Mouse (Mus musculus) forebrain, embryonic 15.5 days (tissue): ENCODE results near the gene Bcl6. TPM values are rescaled to one million over a fixed set of nuclear protein-coding genes. Genes with fewer than 3 reads are reported as not detected.

Source experiments
- ATAC-seq: fragments of 200-750 bp; cut with Nextera tagmentation; replicated peaks from 2 replicates; pipeline ENCODE4 v1.8.0; 2017; ENCODE audit warnings: mild to moderate bottlenecking, moderate TSS enrichment, moderate library complexity
- H3K27ac ChIP-seq: fragments of 300-500 bp; sonication (generic); replicated peaks from 2 replicates; pipeline ENCODE4 v1.5.1; 2015; ENCODE audit warnings: mild to moderate bottlenecking, inconsistent platforms
- H3K27me3 ChIP-seq: fragments of 300-500 bp; sonication (generic); 2 replicates; pipeline ENCODE4 v1.6.1; 2015; ENCODE audit warnings: inconsistent platforms
- H3K36me3 ChIP-seq: fragments of 300-500 bp; sonication (generic); 2 replicates; pipeline ENCODE4 v1.6.1; 2015; ENCODE audit warnings: mild to moderate bottlenecking, inconsistent platforms
- H3K4me1 ChIP-seq: fragments of 300-500 bp; sonication (generic); 2 replicates; pipeline ENCODE4 v1.6.1; 2015; ENCODE audit warnings: inconsistent platforms
- H3K4me2 ChIP-seq: fragments of 300-500 bp; sonication (generic); replicated peaks from 2 replicates; pipeline ENCODE4 v1.6.1; 2015; ENCODE audit warnings: mild to moderate bottlenecking, inconsistent platforms
- H3K4me3 ChIP-seq: fragments of 300-500 bp; sonication (generic); 2 replicates; pipeline ENCODE4 v1.5.1; 2015; ENCODE audit warnings: mild to moderate bottlenecking, inconsistent platforms
- H3K9ac ChIP-seq: fragments of 300-500 bp; sonication (generic); replicated peaks from 2 replicates; pipeline ENCODE4 v1.6.1; 2015; ENCODE audit warnings: mild to moderate bottlenecking, inconsistent platforms
- H3K9me3 ChIP-seq: fragments of 300-500 bp; sonication (generic); 2 replicates; pipeline ENCODE4 v1.6.1; 2016; ENCODE audit warnings: inconsistent platforms
- WGBS: fragments of 180-500 bp; shearing (Covaris S2); methylation state at CpG from one replicate; pipeline ENCODE4 v1.1.7; 2015; ENCODE audit warnings: mixed read lengths; 5-methylcytosine and 5-hydroxymethylcytosine counted together
- polyA plus RNA-seq: library from polyadenylated mRNA; unstranded; fragments of >200 nt; fragmentation: Nextera tagmentation; extraction: Ambion mirVana; gene quantifications from 2 replicates; pipeline ENCODE4 v1.2.1, GENCODE M21; 2015

The Bcl6 gene
- polyA plus RNA-seq, 1 experiment from 2014 or later = 2.6 TPM

DNA sequence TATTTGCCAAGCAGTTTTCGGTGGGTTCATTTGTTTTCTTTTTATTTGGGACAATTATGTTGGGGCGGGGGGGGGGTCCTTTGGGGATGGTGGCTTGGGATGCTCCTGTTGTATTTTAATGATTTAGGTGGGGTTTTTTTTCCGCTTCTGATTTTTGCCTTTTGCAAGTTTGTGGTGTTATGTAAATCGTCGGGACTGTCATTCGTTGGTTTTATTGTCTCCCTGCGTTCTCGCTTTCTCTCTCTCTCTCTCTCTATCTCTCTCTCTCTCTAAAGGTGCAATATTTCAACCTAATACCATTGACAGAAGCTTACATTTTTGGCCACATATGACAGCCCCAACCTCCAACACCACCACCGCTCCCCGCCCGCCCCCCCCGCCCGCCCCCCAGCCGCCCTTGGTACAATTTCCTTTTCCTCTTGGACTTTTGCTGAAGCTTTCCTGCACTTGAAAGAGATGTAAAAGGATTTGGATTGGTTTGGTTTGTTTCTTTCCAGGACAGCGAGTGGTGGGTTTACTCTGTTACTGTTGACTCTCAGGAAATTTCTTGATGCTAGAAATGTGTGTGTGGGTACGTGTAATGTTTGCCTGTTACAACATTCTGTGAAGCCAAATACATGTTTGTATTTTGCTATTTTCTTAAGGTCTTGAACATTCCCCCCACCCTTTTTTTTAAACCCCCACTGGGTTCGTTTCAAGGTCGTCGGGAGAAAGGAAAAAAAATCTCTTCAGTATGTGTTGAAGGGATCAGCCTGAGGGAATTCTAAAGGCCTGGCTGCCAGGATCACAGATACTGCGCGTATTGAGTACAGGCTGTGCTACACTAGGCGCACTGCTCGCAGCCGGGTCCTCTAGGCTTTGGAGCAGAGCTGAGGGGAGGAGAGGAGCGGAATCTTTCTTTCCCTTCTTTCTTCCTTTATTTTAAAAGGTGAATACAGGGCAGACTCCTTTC is 833 bp upstream of the Bcl6 start:
- Histone ChIP-seq H3K4me2 (peak overlapping the region; percentile 76), H3K4me3 (peak overlapping the region; percentile 75), H3K36me3 (no peaks in the 10 kb centered on the region), H3K27ac (peak overlapping the region; percentile 99), H3K9ac (peak overlapping the region; percentile 84), H3K4me1 (peaks cover 46% of the 10 kb centered on the region), H3K27me3 (0 out of 2 replicates have a peak, but pooled peaks cover 6% of the 10 kb centered on the region), H3K9me3 (no peaks in the 10 kb centered on the region)
- under 1% methylated on average over 25 of the region's 25 CpGs for WGBS
- ATAC-seq = peak; percentile 55

- Histone ChIP-seq H3K27me3 (0 out of 2 replicates have a peak, but pooled peaks cover 6% of the 10 kb centered on the region), H3K9ac (peak overlapping the region; percentile 84), H3K9me3 (no peaks in the 10 kb centered on the region), H3K36me3 (no peaks in the 10 kb centered on the region), H3K4me3 (peak overlapping the region; percentile 75), H3K4me2 (peak overlapping the region; percentile 76), H3K27ac (peak overlapping the region; percentile 99), H3K4me1 (peaks cover 59% of the 10 kb centered on the region)
- ATAC-seq = no peak
- WGBS = 0% methylated on average over 13 of the region's 13 CpGs
Measured at GRCm38 (mm10) chr16:23988157-23988465, 541 bp downstream of the Bcl6 start.

DNA sequence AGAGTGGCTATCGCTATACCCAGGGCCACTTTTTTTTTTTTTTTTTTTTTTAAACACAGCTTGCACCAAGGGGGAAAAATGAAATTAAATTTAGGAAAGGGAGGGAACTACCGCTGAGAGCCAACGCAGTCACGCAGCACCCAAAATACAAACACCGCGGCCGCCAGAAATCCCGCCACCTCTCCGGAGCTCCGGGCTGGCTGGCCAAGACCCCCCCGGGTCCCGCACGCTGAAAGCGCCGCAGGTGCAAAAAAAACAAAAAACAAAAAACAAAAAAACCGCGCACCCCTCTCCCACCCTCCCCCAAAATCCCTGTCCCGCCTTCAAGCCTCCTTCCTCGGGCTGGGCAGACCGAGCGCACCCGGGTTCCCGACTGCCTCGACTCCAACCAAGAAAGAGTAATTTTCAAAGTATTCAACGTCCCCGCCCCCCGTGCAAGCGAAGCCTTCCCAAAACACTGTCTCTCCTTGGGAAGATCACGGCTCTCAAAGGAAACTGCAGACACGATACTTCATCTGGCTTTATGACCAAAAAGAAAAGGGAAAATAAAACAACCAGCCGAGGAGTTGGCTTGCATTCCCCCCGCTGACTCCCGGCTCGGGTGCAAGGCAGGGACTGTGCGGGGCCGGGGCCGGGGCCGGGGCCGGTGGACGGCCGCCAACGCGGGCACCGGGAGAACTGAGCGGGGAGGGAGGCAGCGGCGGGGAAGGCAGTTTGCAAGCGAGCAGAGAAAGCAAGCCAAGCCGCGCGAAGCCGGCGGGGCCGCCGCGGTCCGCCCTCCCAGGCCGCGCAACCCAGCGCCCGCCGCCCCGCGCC is 1.1 kb downstream of the Bcl6 start:
- WGBS = under 1% methylated on average over 64 of the region's 64 CpGs
- Histone ChIP-seq H3K27ac (peak overlapping the region; percentile 99), H3K36me3 (no peaks in the 10 kb centered on the region), H3K4me3 (peak overlapping the region; percentile 75), H3K9ac (peak overlapping the region; percentile 84), H3K4me1 (peaks cover 65% of the 10 kb centered on the region), H3K9me3 (no peaks in the 10 kb centered on the region), H3K27me3 (0 out of 2 replicates have a peak, but pooled peaks cover 6% of the 10 kb centered on the region), H3K4me2 (peak overlapping the region; percentile 76)
- peak; percentile 11; the same call in 1 of the 2 replicates for ATAC-seq

GRCm38 (mm10) chr16:23986871-23987270 is 1.8 kb downstream of the Bcl6 start:
- under 1% methylated on average over 17 of the region's 17 CpGs for WGBS
- no peaks in the 10 kb centered on the region for H3K9me3 ChIP-seq

DNA sequence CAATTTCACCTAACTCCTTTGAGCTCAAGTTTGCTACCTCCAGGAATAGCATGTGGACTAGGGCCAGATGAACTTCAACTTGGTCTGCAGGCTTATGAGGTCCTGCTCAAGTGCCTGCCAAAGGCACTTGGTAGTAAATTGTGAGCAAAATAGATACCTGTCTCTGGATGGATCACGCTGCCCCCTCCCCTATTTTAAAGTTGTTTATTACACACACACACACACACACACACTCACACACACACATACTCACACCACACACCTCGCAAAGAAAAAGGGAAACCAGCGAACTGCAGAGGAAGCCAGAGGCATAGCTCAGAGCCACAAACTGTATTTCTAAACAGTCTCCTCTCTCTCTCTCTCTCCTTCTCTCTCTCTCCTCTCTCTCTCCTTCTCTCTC is 2.5 kb downstream of the Bcl6 start:
- H3K4me1 ChIP-seq = peaks cover 70% of the 10 kb centered on the region
- H3K27ac ChIP-seq = peak overlapping the region; percentile 99

More at GRCm38 (mm10) chr16:23986871-23987270, 1.8 kb downstream of the Bcl6 start:
- Histone ChIP-seq H3K27me3 (0 out of 2 replicates have a peak, but pooled peaks cover 6% of the 10 kb centered on the region), H3K4me2 (peak overlapping the region; percentile 76), H3K4me3 (peak overlapping the region; percentile 75), H3K27ac (peak overlapping the region; percentile 99), H3K4me1 (peaks cover 70% of the 10 kb centered on the region), H3K9ac (peak overlapping the region; percentile 84), H3K36me3 (no peaks in the 10 kb centered on the region)
- no peak for ATAC-seq

DNA sequence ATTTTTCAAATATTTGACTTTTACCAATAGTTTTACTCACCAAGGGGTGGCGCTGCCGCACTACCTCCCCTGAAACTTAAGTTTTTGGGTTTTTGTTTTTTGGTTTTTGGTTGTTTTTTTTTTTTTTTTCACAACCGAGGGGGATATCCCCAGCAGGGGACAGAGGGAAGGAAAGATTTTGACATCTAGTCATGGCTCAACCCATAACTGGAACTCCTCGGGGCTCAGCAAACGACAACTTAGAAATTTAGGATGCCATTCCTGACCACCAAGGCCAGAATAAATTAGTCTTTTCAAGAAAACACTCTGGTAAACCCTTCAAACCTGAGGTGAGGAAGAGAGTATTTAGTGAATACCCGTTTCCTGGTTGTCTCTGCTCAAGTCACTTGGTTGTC is 3.2 kb downstream of the Bcl6 start:
- Histone ChIP-seq H3K9me3 (no peaks in the 10 kb centered on the region), H3K4me2 (peak overlapping the region; percentile 76), H3K4me1 (peaks cover 70% of the 10 kb centered on the region), H3K36me3 (no peaks in the 10 kb centered on the region), H3K9ac (peak overlapping the region; percentile 84; the same call in 1 of the 2 replicates), H3K4me3 (peak overlapping the region; percentile 75), H3K27ac (no peak overlapping the region), H3K27me3 (peaks cover 8% of the 10 kb centered on the region; the same call in 1 of the 2 replicates)
- ATAC-seq = no peak
- under 1% methylated on average over 6 of the region's 6 CpGs for WGBS

More for the DNA sequence above, 2.5 kb downstream of the Bcl6 start:
- Histone ChIP-seq H3K27me3 (0 out of 2 replicates have a peak, but pooled peaks cover 6% of the 10 kb centered on the region), H3K36me3 (no peaks in the 10 kb centered on the region), H3K9ac (peak overlapping the region; percentile 84), H3K4me2 (peak overlapping the region; percentile 76), H3K9me3 (no peaks in the 10 kb centered on the region), H3K4me3 (peak overlapping the region; percentile 75)
- WGBS = 11% methylated on average over 3 of the region's 3 CpGs
- no peak for ATAC-seq

DNA sequence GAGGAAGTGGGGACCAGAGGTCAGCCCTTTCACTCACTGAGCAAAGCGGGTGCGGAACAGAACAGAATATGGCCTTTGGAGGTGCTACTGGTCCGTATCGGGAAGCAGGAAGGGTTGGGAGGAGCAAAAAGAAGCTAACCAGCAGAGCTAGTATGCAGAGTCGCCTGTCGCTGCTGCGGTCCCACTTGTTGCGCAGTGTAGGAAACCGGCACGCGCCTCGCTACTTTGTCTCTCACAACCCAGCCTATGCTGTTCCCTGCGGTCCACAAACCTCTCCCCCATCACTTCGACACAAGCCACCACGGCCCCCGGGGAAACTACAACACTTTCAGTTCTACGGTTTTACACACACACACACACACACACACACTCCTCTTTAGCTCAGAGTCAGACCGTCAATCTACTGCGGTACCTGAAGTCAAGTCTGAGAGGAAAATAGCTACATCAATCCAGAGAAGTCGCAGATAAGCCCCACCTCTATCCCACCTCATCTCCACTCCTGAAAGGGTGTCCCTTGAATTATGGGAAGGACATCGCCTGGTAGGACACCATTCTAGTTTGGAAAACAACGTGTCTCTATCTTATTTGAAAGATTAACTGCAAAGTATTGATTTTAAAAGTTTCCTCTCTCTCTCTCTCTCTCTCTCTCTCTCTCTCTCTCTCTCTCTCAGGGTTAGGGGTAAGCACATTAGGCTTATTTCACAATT is 3.7 kb downstream of the Bcl6 start:
- Histone ChIP-seq H3K27ac (peak overlapping the region; percentile 29), H3K36me3 (no peaks in the 10 kb centered on the region), H3K27me3 (peaks cover 14% of the 10 kb centered on the region; the same call in 1 of the 2 replicates), H3K9me3 (no peaks in the 10 kb centered on the region), H3K4me1 (peaks cover 68% of the 10 kb centered on the region), H3K4me3 (peak overlapping the region; percentile 75), H3K4me2 (peak overlapping the region; percentile 76), H3K9ac (peak overlapping the region; percentile 39)
- under 1% methylated on average over 22 of the region's 22 CpGs for WGBS
- no peak for ATAC-seq

DNA sequence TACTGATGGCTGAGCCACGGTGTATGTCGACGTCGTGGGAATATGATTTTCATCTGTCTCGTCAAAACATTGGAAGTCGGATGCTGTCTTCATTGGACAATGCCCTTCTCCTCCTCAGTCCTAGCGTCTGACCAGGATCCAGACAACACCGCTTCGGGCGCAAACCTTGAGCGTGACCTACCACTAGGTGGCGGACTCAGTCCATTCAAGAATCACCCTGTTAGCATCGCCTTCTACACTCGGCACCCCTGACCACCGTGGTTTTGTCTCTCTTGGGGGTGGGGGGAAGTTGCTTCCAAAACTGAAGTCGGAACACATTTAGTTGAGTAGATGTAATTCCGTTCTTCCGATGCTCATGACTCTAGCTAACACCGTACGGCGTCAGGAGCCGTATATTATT is 4.5 kb downstream of the Bcl6 start:
- 1% methylated on average over 22 of the region's 22 CpGs for WGBS
- Histone ChIP-seq H3K4me2 (peak overlapping the region; percentile 76), H3K9ac (peak overlapping the region; percentile 39), H3K4me1 (peaks cover 68% of the 10 kb centered on the region), H3K27ac (peak overlapping the region; percentile 29), H3K9me3 (no peaks in the 10 kb centered on the region), H3K36me3 (no peaks in the 10 kb centered on the region), H3K4me3 (peak overlapping the region; percentile 75), H3K27me3 (peaks cover 19% of the 10 kb centered on the region; the same call in 1 of the 2 replicates)
- peak; percentile 51 for ATAC-seq

DNA sequence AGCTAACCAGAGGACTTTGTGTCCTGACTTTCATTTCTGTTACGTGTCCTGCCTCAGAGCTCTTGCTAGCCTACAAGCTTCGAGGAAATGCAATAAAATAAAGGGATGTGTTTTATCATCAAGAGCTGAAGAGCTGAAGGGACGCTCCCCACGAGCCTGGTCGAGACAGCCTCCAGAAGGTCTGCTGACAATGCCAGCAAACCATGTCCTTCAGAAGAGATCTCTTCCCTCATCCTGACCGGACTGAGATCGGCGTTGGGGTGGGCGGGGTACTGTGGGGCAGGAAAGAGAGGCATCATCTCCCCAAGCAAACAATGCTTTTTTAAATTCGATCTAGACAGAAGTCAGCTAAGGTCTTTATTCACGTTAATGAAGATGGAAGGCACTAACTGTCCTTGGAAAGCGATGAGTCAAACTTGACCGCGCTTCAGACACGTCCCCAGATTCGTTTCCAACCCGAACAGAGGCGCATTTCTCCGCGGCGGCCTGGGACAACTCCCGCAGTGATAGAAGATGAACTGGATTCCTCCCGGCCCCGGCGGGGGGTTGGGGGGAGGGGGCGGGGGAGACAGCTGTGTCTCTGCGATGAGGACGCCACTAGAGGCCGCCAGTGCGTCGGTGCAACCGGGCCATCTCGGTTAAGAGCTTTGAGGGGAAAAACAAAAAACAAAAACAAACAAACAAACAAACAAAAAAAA is 5.6 kb downstream of the Bcl6 start:
- Histone ChIP-seq H3K27me3 (peaks cover 19% of the 10 kb centered on the region; the same call in 1 of the 2 replicates), H3K27ac (peak overlapping the region; percentile 54), H3K4me3 (peak overlapping the region; percentile 75), H3K4me2 (peak overlapping the region; percentile 76), H3K9ac (peak overlapping the region; percentile 38), H3K4me1 (peaks cover 68% of the 10 kb centered on the region), H3K9me3 (no peaks in the 10 kb centered on the region), H3K36me3 (no peaks in the 10 kb centered on the region)
- no peak for ATAC-seq
- 1% methylated on average over 33 of the region's 33 CpGs for WGBS

- H3K9me3 ChIP-seq = no peaks in the 10 kb centered on the region
- H3K4me3 ChIP-seq = peak overlapping the region; percentile 75
- H3K9ac ChIP-seq = peak overlapping the region; percentile 38; the same call in 1 of the 2 replicates
- H3K36me3 ChIP-seq = no peaks in the 10 kb centered on the region
- H3K27ac ChIP-seq = peak overlapping the region; percentile 54; the same call in 1 of the 2 replicates
- peak overlapping the region; percentile 76 for H3K4me2 ChIP-seq
- peak; percentile 74 for ATAC-seq
- WGBS = 3% methylated on average over 28 of the region's 28 CpGs
- H3K27me3 ChIP-seq = peaks cover 19% of the 10 kb centered on the region; the same call in 1 of the 2 replicates
- peaks cover 68% of the 10 kb centered on the region for H3K4me1 ChIP-seq
Measured at GRCm38 (mm10) chr16:23981925-23982851, 6.5 kb downstream of the Bcl6 start.
